Mouse (Mus musculus) neural tube, embryonic 14.5 days (tissue): ENCODE measurements at regions not wholly inside any gene's neighbourhood (a gene's known extent, or its start where the extent isn't known, plus 50 kb on each side); places are given as distances from the start of the nearest gene placed in this dataset.

ENCODE experiments used
- ATAC-seq: fragments of 200-750 bp; cut with Nextera tagmentation; 2 replicates; pipeline ENCODE4 v1.8.0; 2017; ENCODE audit warnings: low read depth, mild to moderate bottlenecking, moderate TSS enrichment, moderate library complexity
- H3K27ac ChIP-seq: fragments of 300-500 bp; sonication (generic); 2 replicates; pipeline ENCODE4 v1.5.1; 2014; ENCODE audit warnings: low read depth, mild to moderate bottlenecking, control low read depth, low read length, moderate library complexity, mixed read lengths
- H3K27me3 ChIP-seq: fragments of 300-500 bp; sonication (generic); 2 replicates; pipeline ENCODE4 v1.6.1; 2014; ENCODE audit warnings: low read length; ENCODE audit not compliant: control insufficient read depth, insufficient read depth
- H3K36me3 ChIP-seq: fragments of 300-500 bp; sonication (generic); 2 replicates; pipeline ENCODE4 v1.6.1; 2014; ENCODE audit warnings: low read length, mixed read lengths; ENCODE audit not compliant: control insufficient read depth, insufficient read depth
- H3K4me1 ChIP-seq: fragments of 300-500 bp; sonication (generic); 2 replicates; pipeline ENCODE4 v1.6.1; 2014; ENCODE audit warnings: low read length; ENCODE audit not compliant: control insufficient read depth, insufficient read depth
- H3K4me2 ChIP-seq: fragments of 300-500 bp; sonication (generic); 2 replicates; pipeline ENCODE4 v1.6.1; 2014; ENCODE audit warnings: mild to moderate bottlenecking, low read depth, low read length, control low read depth
- H3K4me3 ChIP-seq: fragments of 300-500 bp; sonication (generic); 2 replicates; pipeline ENCODE4 v1.5.1; 2014; ENCODE audit warnings: low read depth, low read length, control low read depth, mixed read lengths
- H3K9ac ChIP-seq: fragments of 300-500 bp; sonication (generic); replicated peaks from 2 replicates; pipeline ENCODE4 v1.6.1; 2014; ENCODE audit warnings: low read depth, mild to moderate bottlenecking, control low read depth, low read length, mixed read lengths
- H3K9me3 ChIP-seq: fragments of 300-500 bp; sonication (generic); 2 replicates; pipeline ENCODE4 v1.6.1; 2016; ENCODE audit warnings: low read length; ENCODE audit not compliant: control insufficient read depth
- WGBS: fragments of 180-500 bp; shearing (Covaris S2); extraction: QIAGEN DNeasy Blood & Tissue Kit; methylation state at CpG from one replicate; pipeline ENCODE4 v1.1.7; 2014; 5-methylcytosine and 5-hydroxymethylcytosine counted together

DNA sequence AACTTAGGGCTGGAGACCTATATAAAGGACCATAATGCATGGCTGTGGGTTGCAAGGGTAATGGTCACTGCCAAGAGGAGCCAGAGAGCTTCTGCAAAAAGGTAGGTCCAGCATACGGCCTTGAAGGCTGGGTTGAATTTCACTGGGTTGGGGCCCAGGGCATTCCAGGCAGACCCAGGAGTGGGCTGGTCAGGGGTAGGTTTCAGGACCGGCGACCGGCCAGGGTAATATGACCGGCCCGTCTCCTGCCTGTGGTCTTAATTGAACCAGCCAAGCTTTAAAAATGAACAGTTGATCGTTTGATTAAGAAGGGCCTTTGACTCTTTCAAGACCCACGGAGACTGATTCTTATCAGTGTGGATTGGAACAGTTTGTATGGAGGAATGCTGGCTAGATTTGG, 171.9 kb downstream of the Emx2 start:
- Histone ChIP-seq H3K27ac (no peak overlapping the region), H3K9me3 (no peaks in the 10 kb centered on the region), H3K4me1 (peaks cover 10% of the 10 kb centered on the region), H3K9ac (no peak overlapping the region), H3K36me3 (no peaks in the 10 kb centered on the region), H3K4me2 (no peak overlapping the region), H3K27me3 (no peaks in the 10 kb centered on the region), H3K4me3 (no peak overlapping the region)
- ATAC-seq = no peak
- WGBS = 90% methylated on average over 8 of the region's 8 CpGs

DNA sequence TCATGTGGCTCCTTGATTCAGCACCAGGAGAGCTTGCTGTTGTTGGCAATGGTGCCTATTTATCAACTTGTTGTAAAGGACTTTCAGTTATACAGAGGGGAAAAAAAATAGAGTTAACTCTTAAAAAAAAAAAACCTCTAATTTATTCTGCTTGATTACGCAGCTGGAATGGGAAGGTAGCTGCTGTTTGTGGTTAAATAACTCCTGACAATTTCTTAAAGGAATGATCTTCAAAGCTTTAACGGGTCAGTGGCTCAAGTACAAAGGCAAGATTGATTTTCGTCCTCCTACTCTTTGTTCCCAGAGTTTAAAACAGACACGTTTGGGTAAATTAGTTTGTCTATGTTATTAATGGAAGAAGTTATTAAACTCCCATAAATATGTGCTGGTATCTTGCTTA, 172.5 kb downstream of the Emx2 start:
- Histone ChIP-seq H3K4me2 (no peak overlapping the region), H3K9ac (no peak overlapping the region), H3K27me3 (no peaks in the 10 kb centered on the region), H3K27ac (no peak overlapping the region), H3K4me3 (no peak overlapping the region), H3K9me3 (no peaks in the 10 kb centered on the region), H3K36me3 (no peaks in the 10 kb centered on the region), H3K4me1 (peaks cover 10% of the 10 kb centered on the region)
- no peak for ATAC-seq
- 35% methylated on average over 4 of the region's 4 CpGs for WGBS

DNA sequence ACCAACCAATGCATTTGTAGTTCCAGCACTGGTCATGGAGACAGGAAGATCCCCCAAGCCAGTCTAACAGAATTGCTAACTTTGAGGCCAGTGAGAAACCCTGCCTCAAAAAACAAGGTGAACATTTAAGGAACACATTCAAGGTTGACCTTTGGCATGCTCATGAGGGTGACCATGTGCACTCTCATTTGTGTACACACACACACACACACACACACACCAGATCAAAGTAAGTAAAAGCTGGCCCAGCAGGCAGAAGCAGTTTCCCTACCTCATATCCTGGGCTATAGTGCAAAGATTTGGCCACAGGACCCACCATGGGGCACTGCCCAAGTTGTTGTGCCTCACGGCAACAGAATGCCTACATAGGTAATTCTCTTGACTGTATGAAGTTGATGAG, 173.4 kb downstream of the Emx2 start:
- 80% methylated on average over 1 of the region's 1 CpGs for WGBS
- no peaks in the 10 kb centered on the region for H3K27me3 ChIP-seq
- no peak overlapping the region for H3K27ac ChIP-seq
- no peaks in the 10 kb centered on the region for H3K9me3 ChIP-seq
- no peaks in the 10 kb centered on the region for H3K36me3 ChIP-seq
- H3K4me1 ChIP-seq = peaks cover 10% of the 10 kb centered on the region
- H3K4me3 ChIP-seq = no peak overlapping the region
- no peak overlapping the region for H3K9ac ChIP-seq
- no peak for ATAC-seq
- no peak overlapping the region for H3K4me2 ChIP-seq

DNA sequence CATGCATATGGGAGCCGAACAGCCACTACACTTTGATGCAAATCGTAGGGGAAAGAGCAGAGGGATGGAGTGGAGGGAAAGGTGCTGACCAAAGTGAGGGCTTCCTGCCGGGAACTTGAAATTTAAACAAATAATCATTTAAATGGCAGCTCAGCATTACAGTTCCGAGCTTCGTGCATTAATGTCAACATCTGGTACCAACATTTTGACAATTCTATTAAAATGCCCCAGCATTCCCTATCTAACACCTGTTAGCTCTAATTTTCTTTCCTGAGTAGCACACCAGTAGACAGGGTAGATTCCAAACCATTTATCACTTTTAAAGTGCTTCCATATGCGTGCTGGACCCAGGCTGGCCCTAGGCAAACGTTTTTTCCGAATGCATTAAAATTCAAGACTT, 178.1 kb downstream of the Emx2 start:
- Histone ChIP-seq H3K27ac (no peak overlapping the region), H3K9ac (no peak overlapping the region), H3K4me2 (no peak overlapping the region), H3K4me1 (no peaks in the 10 kb centered on the region), H3K27me3 (no peaks in the 10 kb centered on the region), H3K36me3 (no peaks in the 10 kb centered on the region), H3K4me3 (no peak overlapping the region), H3K9me3 (no peaks in the 10 kb centered on the region)
- WGBS = 65% methylated on average over 8 of the region's 8 CpGs
- ATAC-seq = no peak

DNA sequence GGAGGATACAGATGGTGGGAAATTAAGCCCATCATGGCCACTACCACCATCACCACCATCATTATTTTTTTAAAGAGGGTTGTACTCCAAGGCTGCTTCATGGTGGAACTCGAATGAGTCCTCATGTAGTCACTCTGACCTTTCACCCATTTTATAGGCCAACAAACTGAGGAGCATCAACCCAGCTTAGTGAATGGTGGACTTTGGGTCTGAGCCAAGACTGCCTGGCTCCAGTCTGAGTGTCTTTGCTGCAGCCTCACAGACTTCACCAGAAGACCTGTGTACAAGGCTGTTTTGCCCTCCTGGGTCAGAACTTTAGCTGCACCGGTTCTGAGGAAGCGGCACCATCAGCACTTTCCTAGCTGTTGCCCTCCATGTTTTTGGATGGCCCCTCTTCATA, 184.4 kb downstream of the Emx2 start:
- Histone ChIP-seq H3K4me3 (no peak overlapping the region), H3K9me3 (no peaks in the 10 kb centered on the region), H3K27ac (no peak overlapping the region), H3K4me2 (no peak overlapping the region), H3K27me3 (no peaks in the 10 kb centered on the region), H3K36me3 (no peaks in the 10 kb centered on the region), H3K9ac (no peak overlapping the region), H3K4me1 (no peaks in the 10 kb centered on the region)
- 87% methylated on average over 3 of the region's 3 CpGs for WGBS
- ATAC-seq = no peak

DNA sequence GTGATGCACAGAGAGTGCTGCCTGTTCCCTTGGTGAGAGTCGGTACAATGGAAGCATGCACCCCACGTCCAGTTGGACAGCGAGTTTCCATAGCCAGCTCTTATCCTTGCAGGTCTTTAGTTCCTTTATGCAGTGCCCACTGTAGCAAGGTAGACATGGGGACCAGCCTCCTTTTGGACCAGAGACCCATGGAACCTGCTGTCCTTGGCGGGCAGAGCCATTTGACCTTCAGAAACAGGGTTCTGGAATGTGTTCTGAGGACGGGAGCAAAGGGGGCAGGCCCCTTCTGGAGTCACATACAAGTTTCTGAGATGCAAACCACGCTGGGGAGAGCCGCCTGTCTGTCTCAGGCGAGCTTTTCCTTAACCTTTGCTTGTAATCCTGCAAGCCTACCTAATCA, 188.1 kb downstream of the Emx2 start:
- Histone ChIP-seq H3K9ac (no peak overlapping the region), H3K4me2 (no peak overlapping the region), H3K27ac (no peak overlapping the region), H3K36me3 (no peaks in the 10 kb centered on the region), H3K4me1 (no peaks in the 10 kb centered on the region), H3K27me3 (no peaks in the 10 kb centered on the region), H3K4me3 (no peak overlapping the region), H3K9me3 (no peaks in the 10 kb centered on the region)
- ATAC-seq = no peak
- 74% methylated on average over 8 of the region's 8 CpGs for WGBS

DNA sequence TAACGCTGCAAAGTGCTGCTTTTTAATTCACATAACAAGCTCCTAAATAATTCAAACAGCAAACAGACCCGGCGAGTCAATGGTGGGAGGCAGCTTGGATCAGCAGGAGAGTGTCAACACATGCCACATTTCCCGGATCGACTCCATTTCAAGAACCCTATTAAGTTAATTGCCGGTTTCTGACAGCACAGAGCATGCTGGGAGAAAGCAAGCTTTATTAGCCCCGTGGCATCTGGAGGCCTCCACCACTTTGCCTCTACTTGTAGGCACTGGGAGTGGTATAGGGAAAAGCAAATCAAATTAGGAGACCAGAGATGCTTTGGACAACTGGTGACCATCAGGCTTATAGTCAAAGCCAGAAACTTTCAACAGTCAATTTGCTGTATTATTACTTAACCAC, 188.5 kb downstream of the Emx2 start:
- Histone ChIP-seq H3K4me1 (no peaks in the 10 kb centered on the region), H3K9ac (no peak overlapping the region), H3K9me3 (no peaks in the 10 kb centered on the region), H3K27ac (no peak overlapping the region), H3K27me3 (no peaks in the 10 kb centered on the region), H3K4me2 (no peak overlapping the region), H3K36me3 (no peaks in the 10 kb centered on the region), H3K4me3 (no peak overlapping the region)
- ATAC-seq = 0 out of 2 replicates have a peak, but pooled peaks have one; percentile 38
- WGBS = 31% methylated on average over 7 of the region's 7 CpGs

DNA sequence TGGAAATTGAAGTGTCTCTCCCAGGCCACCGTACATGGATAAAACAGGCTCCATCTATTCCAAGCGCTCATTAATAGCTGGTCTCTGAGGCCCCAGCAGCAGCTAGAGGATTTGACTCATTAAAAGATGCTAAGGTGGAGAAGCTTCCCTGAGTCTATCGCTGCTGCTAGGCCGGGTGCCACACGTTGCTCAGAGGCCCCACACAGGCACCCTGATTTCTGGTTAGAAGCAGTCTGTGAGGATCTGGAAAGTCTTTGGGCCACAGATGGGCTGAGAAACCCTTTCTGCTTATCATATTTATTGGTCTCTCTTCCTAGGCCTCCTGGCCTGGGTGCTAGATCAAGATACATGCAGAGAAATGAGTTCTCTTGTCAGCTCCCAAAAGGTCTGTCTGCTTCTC, 191.2 kb downstream of the Emx2 start:
- H3K4me1 ChIP-seq = no peaks in the 10 kb centered on the region
- H3K4me2 ChIP-seq = no peak overlapping the region
- H3K4me3 ChIP-seq = no peak overlapping the region
- H3K27me3 ChIP-seq = no peaks in the 10 kb centered on the region
- no peaks in the 10 kb centered on the region for H3K36me3 ChIP-seq
- no peak for ATAC-seq
- no peak overlapping the region for H3K27ac ChIP-seq
- no peaks in the 10 kb centered on the region for H3K9me3 ChIP-seq
- WGBS = 63% methylated on average over 5 of the region's 5 CpGs
- no peak overlapping the region for H3K9ac ChIP-seq

DNA sequence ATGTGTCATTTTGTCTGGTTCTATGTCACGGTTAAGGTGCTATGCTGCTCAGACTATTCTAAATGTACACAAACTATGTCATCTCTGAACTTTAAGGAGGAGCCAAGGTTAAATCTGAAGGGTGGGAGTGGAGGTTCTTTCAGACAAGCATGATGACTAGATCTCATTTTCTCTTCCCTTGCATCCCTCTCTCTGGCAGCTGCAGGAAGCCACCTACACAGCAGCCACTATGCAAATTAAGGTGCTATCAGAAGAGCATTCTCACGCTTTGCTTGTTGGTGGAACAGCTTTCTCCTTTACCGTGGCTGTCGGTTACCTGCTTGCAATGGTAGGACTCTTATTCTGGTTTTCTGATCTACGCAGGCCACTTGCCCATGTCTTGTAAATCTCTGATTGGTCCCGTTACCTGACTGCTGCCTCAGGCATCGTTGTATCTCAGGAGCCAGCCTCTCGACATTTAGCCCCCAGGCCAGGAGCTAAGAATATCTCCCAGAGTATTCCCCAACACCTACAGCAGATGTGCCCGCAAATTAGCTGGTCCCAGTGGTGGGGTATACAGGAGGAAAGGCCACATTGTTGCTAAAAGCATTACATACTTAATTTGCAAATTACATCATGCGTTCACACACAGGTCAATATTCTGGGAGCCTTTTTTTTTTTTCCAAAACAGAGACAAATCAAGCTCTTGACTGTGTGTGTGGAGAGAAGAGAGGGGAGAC, 192.6 kb downstream of the Emx2 start:
- Histone ChIP-seq H3K4me1 (no peaks in the 10 kb centered on the region), H3K27me3 (no peaks in the 10 kb centered on the region), H3K27ac (no peak overlapping the region), H3K36me3 (no peaks in the 10 kb centered on the region), H3K4me2 (no peak overlapping the region), H3K9me3 (no peaks in the 10 kb centered on the region), H3K9ac (no peak overlapping the region), H3K4me3 (no peak overlapping the region)
- ATAC-seq = no peak
- WGBS = 65% methylated on average over 10 of the region's 10 CpGs
